Mouse (Mus musculus) lung, embryonic 16.5 days (tissue): ENCODE data around the gene Des. TPM values are rescaled to one million over a fixed set of nuclear protein-coding genes. Genes with fewer than 3 reads are reported as not detected.

Experiments
- ATAC-seq: fragments of 200-750 bp; cut with Nextera tagmentation; 2 replicates; pipeline ENCODE4 v1.8.0; 2017; ENCODE audit warnings: low read depth, mild to moderate bottlenecking, moderate library complexity
- H3K27ac ChIP-seq: fragments of 300-500 bp; sonication (generic); 2 replicates; pipeline ENCODE4 v1.5.1; 2014; ENCODE audit warnings: mild to moderate bottlenecking, control low read depth, low read length
- H3K27me3 ChIP-seq: fragments of 300-500 bp; sonication (generic); 2 replicates; pipeline ENCODE4 v1.6.1; 2014; ENCODE audit warnings: low read depth, low read length, mixed read lengths; ENCODE audit not compliant: control insufficient read depth, insufficient read depth
- H3K36me3 ChIP-seq: fragments of 300-500 bp; sonication (generic); 2 replicates; pipeline ENCODE4 v1.6.1; 2014; ENCODE audit warnings: low read length; ENCODE audit not compliant: control insufficient read depth, insufficient read depth
- H3K4me1 ChIP-seq: fragments of 300-500 bp; sonication (generic); replicated peaks from 2 replicates; pipeline ENCODE4 v1.6.1; 2014; ENCODE audit warnings: low read length, mixed read lengths; ENCODE audit not compliant: control insufficient read depth, insufficient read depth
- H3K4me2 ChIP-seq: fragments of 300-500 bp; sonication (generic); 2 replicates; pipeline ENCODE4 v1.6.1; 2014; ENCODE audit warnings: low read depth, low read length, control low read depth
- H3K4me3 ChIP-seq: fragments of 300-500 bp; sonication (generic); 2 replicates; pipeline ENCODE4 v1.5.1; 2014; ENCODE audit warnings: mild to moderate bottlenecking, low read length, control low read depth
- H3K9ac ChIP-seq: fragments of 300-500 bp; sonication (generic); 2 replicates; pipeline ENCODE4 v1.6.1; 2014; ENCODE audit warnings: low read length, control low read depth
- H3K9me3 ChIP-seq: fragments of 300-500 bp; sonication (generic); 2 replicates; pipeline ENCODE4 v1.6.1; 2016; ENCODE audit warnings: low read length; ENCODE audit not compliant: control insufficient read depth
- WGBS: fragments of 180-500 bp; shearing (Covaris S2); extraction: QIAGEN DNeasy Blood & Tissue Kit; methylation state at CpG from one replicate; pipeline ENCODE4 v1.1.7; 2014; 5-methylcytosine and 5-hydroxymethylcytosine counted together
- polyA plus RNA-seq: library from polyadenylated mRNA; unstranded; fragments of >200 nt; fragmentation: Nextera tagmentation; extraction: Ambion mirVana; gene quantifications from 2 replicates; pipeline ENCODE4 v1.2.1, GENCODE M21; 2015

Gene Des
- polyA plus RNA-seq, 1 experiment from 2014 or later, result 57.1 TPM

DNA sequence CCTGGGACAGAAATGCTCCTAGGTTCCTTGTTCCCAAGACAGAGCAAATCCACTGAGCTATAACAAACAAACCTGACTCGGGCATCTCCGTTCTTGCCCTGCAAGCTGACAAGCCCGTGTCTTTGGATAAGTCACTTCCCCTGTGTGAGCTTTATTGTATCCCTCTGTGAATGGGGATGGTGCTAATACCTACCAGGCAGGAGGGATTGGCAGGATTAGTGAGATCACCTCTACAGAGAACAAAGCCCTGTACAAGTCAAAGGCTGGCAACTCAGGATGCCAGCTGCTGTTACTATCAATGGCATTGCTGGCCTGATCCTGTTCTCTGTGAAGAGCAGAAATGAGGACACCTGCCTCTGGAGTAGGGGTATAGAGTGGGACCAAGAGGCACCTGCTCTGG is 45.4 kb downstream of the Des start:
- no peak for ATAC-seq
- peaks cover 18% of the 10 kb centered on the region for H3K36me3 ChIP-seq
- H3K4me3 ChIP-seq, result no peak overlapping the region
- H3K9me3 ChIP-seq, result no peaks in the 10 kb centered on the region
- no peak overlapping the region for H3K9ac ChIP-seq
- H3K27ac ChIP-seq, result no peak overlapping the region
- H3K4me1 ChIP-seq, result peaks cover 2% of the 10 kb centered on the region
- H3K27me3 ChIP-seq, result no peaks in the 10 kb centered on the region
- 89% methylated on average over 3 of the region's 3 CpGs for WGBS
- H3K4me2 ChIP-seq, result no peak overlapping the region

DNA sequence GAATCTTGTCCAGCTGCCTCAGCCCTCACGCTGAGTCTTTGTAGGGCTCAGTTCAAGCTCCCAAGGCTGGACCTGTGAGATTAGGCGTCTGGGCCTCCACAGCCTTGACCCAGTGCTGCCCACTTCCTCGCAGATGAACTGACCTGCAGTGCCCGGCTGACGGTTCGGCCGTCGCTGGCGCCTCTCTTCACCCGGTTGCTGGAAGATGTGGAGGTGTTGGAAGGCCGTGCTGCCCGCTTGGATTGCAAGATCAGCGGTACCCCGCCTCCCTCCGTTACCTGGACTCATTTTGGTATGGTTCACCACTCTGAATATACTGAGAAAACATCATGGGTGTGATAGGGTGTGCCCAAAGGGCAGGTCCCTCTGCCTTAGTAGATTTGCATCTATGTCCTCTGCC is 46.0 kb downstream of the Des start:
- Histone ChIP-seq H3K4me1 (no peaks in the 10 kb centered on the region), H3K4me3 (no peak overlapping the region), H3K36me3 (peaks cover 18% of the 10 kb centered on the region), H3K9ac (no peak overlapping the region), H3K4me2 (no peak overlapping the region), H3K9me3 (no peaks in the 10 kb centered on the region), H3K27me3 (no peaks in the 10 kb centered on the region), H3K27ac (no peak overlapping the region)
- ATAC-seq, result no peak
- WGBS, result 93% methylated on average over 15 of the region's 15 CpGs

DNA sequence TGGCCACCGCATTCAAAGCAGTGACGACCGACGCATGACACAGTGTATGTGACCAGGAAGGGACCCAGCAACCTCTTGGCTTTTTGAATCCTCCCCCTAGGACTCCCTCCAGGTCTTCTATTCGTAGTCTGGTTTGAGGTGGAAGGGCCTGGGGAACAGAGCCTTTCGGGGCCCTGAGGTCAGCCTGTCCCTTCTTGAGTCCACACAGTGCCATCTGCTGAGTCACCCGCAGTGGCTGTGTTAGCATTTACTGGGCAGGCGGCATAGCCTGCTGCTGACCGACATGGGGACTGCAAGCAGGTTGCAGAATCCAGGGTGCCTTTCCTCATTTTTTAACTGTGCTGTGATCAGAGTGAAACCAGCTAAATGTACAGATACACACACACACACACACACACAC is 46.9 kb downstream of the Des start:
- 88% methylated on average over 9 of the region's 9 CpGs for WGBS
- Histone ChIP-seq H3K27me3 (no peaks in the 10 kb centered on the region), H3K4me1 (no peaks in the 10 kb centered on the region), H3K9ac (no peak overlapping the region), H3K4me2 (no peak overlapping the region), H3K9me3 (no peaks in the 10 kb centered on the region), H3K27ac (no peak overlapping the region), H3K36me3 (peaks cover 21% of the 10 kb centered on the region), H3K4me3 (no peak overlapping the region)
- no peak for ATAC-seq

DNA sequence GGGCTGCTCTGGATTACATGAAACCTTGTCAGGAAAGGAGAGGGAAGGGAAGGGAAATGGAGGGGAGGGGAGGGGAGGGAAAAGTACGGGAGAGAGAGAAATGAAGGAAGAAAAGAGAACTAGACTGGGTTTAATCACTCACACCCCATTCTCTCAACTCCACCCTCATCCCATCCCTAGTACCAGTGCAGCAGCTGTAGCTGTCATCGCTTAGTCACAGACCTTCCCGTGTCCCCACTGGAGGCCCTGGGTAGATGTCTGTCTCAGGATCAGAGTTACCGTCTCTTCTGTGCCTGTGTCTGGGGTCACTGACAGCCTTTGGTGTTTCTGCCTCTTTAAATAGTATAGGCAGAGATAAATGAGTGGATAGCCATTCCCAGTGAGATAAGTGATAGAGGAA is 48.1 kb downstream of the Des start:
- WGBS, result 32% methylated on average over 4 of the region's 4 CpGs
- peaks cover 14% of the 10 kb centered on the region for H3K36me3 ChIP-seq
- H3K27ac ChIP-seq, result no peak overlapping the region
- no peaks in the 10 kb centered on the region for H3K4me1 ChIP-seq
- no peak overlapping the region for H3K4me3 ChIP-seq
- ATAC-seq, result peak; percentile 39; the same call in 1 of the 2 replicates
- H3K9ac ChIP-seq, result no peak overlapping the region
- H3K27me3 ChIP-seq, result no peaks in the 10 kb centered on the region
- no peaks in the 10 kb centered on the region for H3K9me3 ChIP-seq
- no peak overlapping the region for H3K4me2 ChIP-seq

DNA sequence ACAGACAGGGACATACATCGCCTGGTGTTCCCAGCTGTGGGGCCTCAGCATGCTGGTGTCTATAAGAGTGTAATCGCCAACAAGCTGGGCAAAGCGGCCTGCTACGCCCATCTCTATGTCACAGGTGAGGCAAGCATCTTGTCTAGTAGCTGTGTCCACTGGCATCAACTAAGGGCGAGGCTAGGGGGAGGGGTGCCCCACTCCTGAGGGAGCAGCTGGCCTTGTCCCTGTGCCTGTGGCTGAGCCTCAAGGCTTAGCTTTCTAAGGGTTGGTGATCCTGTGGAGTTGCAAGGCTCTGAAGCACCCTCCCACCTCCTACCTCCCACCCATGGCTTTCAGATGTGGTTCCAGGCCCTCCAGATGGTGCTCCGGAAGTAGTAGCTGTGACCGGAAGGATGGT is 49.8 kb downstream of the Des start:
- Histone ChIP-seq H3K36me3 (peaks cover 14% of the 10 kb centered on the region), H3K27me3 (no peaks in the 10 kb centered on the region), H3K27ac (no peak overlapping the region), H3K4me2 (no peak overlapping the region), H3K4me1 (no peaks in the 10 kb centered on the region), H3K4me3 (no peak overlapping the region), H3K9ac (no peak overlapping the region), H3K9me3 (no peaks in the 10 kb centered on the region)
- no peak for ATAC-seq
- WGBS, result 86% methylated on average over 7 of the region's 7 CpGs

DNA sequence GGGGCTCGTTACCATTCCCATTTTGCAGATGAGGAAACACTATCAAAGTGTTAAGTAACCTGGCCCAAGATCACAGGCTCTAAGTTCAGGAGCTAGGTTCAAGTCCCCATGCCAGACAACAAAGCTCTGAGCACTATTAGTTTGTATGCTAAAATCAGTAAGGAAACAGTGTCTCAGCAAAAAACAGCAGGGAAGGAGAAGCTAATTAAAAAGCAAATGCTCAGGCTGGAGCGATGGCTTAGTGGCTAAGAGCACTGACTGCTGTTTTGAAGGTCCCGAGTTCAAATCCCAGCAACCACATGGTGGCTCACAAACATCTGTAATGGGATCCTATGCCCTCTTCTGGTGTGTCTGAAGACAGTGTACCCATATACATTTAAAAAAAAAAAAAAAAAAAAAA is 52.1 kb downstream of the Des start:
- Histone ChIP-seq H3K4me1 (no peaks in the 10 kb centered on the region), H3K27me3 (no peaks in the 10 kb centered on the region), H3K4me2 (no peak overlapping the region), H3K36me3 (peaks cover 8% of the 10 kb centered on the region; the same call in 1 of the 2 replicates), H3K9ac (no peak overlapping the region), H3K9me3 (no peaks in the 10 kb centered on the region), H3K4me3 (no peak overlapping the region), H3K27ac (no peak overlapping the region)
- WGBS, result 90% methylated on average over 3 of the region's 3 CpGs
- no peak for ATAC-seq

DNA sequence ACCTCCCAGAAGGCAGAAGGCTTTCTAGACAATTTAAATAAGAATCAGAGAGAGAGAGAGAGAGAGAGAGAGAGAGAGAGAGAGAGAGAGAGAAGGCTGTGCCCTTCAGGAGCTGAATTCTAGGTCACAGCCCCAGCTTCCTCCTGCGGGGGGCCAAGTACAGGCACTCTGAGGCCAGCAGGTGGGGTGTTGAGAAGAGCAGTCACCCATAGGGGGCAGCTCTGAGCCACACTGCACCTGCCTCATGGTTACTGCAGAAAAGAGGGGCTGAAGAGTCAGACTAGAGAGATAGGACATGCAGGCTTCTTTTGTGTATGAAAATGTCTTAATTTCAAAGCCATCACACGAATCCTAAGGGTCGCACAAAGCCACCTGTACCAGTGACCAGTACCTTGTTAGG is 53.6 kb downstream of the Des start:
- no peak overlapping the region for H3K4me2 ChIP-seq
- no peaks in the 10 kb centered on the region for H3K4me1 ChIP-seq
- 56% methylated on average over 3 of the region's 3 CpGs for WGBS
- no peak overlapping the region for H3K4me3 ChIP-seq
- no peaks in the 10 kb centered on the region for H3K27me3 ChIP-seq
- H3K9ac ChIP-seq, result no peak overlapping the region
- H3K9me3 ChIP-seq, result no peaks in the 10 kb centered on the region
- H3K36me3 ChIP-seq, result peaks cover 8% of the 10 kb centered on the region; the same call in 1 of the 2 replicates
- ATAC-seq, result no peak
- H3K27ac ChIP-seq, result no peak overlapping the region

Other genes with a start within 250 kb of the Des start
- 10.4 and 10.5 TPM in 2 replicates for gene Nhej1, start 235.1 kb upstream of the Des start, polyA plus RNA-seq
- 0.33 and 0.36 TPM in 2 replicates for gene Slc23a3, start 226.4 kb upstream of the Des start, polyA plus RNA-seq
- gene Cnppd1, start 217.6 kb upstream of the Des start, polyA plus RNA-seq, result 44.8 and 50.1 TPM in 2 replicates
- gene Retreg2, start 217.6 kb upstream of the Des start, polyA plus RNA-seq, result 44.5 and 46.9 TPM in 2 replicates
- 42.9 and 46.1 TPM in 2 replicates for gene Zfand2b, start 191.7 kb upstream of the Des start, polyA plus RNA-seq
- gene Abcb6, start 179.9 kb upstream of the Des start, polyA plus RNA-seq, result 16.3 and 18.8 TPM in 2 replicates
- gene Ankzf1, start 168.2 kb upstream of the Des start, polyA plus RNA-seq, result 23.4 and 24.6 TPM in 2 replicates
- 26.4 and 29.1 TPM in 2 replicates for gene Atg9a, start 168.1 kb upstream of the Des start, polyA plus RNA-seq
- gene Glb1l, start 149.5 kb upstream of the Des start, polyA plus RNA-seq, result 19.6 and 21.6 TPM in 2 replicates
- gene Stk16, start 149.5 kb upstream of the Des start, polyA plus RNA-seq, result 122 and 127 TPM in 2 replicates
- 51.5 and 58.8 TPM in 2 replicates for gene Tuba4a, start 140.5 kb upstream of the Des start, polyA plus RNA-seq
- gene A630095N17Rik, start 128.2 kb upstream of the Des start, polyA plus RNA-seq, result not detected in 2 replicates
- 27.6 and 32.7 TPM in 2 replicates for gene Dnajb2, start 123.9 kb upstream of the Des start, polyA plus RNA-seq
- gene Ptprn, start 95.8 kb upstream of the Des start, polyA plus RNA-seq, result 0.63 and 0.78 TPM in 2 replicates
- gene Resp18, start 81.9 kb upstream of the Des start, polyA plus RNA-seq, result 1.6 and 2.1 TPM in 2 replicates
- gene Dnpep, start 42.3 kb upstream of the Des start, polyA plus RNA-seq, result 118 and 122 TPM in 2 replicates
- 38.5 and 38.9 TPM in 2 replicates for gene Speg, start 15.0 kb downstream of the Des start, polyA plus RNA-seq
- gene Gmppa, start 75.6 kb downstream of the Des start, polyA plus RNA-seq, result 80.5 and 92.4 TPM in 2 replicates
- gene Asic4, start 90.1 kb downstream of the Des start, polyA plus RNA-seq, result 0.05 and 0.11 TPM in 2 replicates
- gene Chpf, start 119.0 kb downstream of the Des start, polyA plus RNA-seq, result 22.9 and 25.2 TPM in 2 replicates
- gene Tmem198, start 119.2 kb downstream of the Des start, polyA plus RNA-seq, result 0.65 and 1.3 TPM in 2 replicates
- gene Obsl1, start 146.1 kb downstream of the Des start, polyA plus RNA-seq, result 46.3 and 48.0 TPM in 2 replicates
- gene Inha, start 146.7 kb downstream of the Des start, polyA plus RNA-seq, result 3.8 and 4.1 TPM in 2 replicates
- gene Stk11ip, start 161.2 kb downstream of the Des start, polyA plus RNA-seq, result 19.5 and 20.0 TPM in 2 replicates
- gene Slc4a3, start 185.9 kb downstream of the Des start, polyA plus RNA-seq, result 10.2 and 12.3 TPM in 2 replicates